Mouse (Mus musculus) embryonic facial prominence, embryonic 12.5 days (tissue): Measurements from ENCODE around the gene Themis2. TPM values are rescaled to one million over a fixed set of nuclear protein-coding genes. Genes with fewer than 3 reads are reported as not detected.

Experiments
- polyA plus RNA-seq: library from polyadenylated mRNA; unstranded; fragments of >200 nt; fragmentation: Nextera tagmentation; extraction: Ambion mirVana; gene quantifications from 2 replicates; pipeline ENCODE4 v1.2.1, GENCODE M21; 2016

Themis2 gene
- polyA plus RNA-seq, 1 experiment from 2014 or later = 0.72 TPM

Other genes with a start within 250 kb of the Themis2 start
- 0.59 and 0.64 TPM in 2 replicates for gene Ptafr, start 232.3 kb downstream of the Themis2 start, polyA plus RNA-seq
- gene Eya3, start 157.4 kb downstream of the Themis2 start, polyA plus RNA-seq = 35.8 and 36.0 TPM in 2 replicates
- 6.6 and 7.1 TPM in 2 replicates for gene Xkr8, start 63.8 kb downstream of the Themis2 start, polyA plus RNA-seq
- 3.9 and 4.2 TPM in 2 replicates for gene Smpdl3b, start 39.1 kb downstream of the Themis2 start, polyA plus RNA-seq
- gene Rpa2, start 28.1 kb downstream of the Themis2 start, polyA plus RNA-seq = 133 and 138 TPM in 2 replicates
- 58.6 and 63.2 TPM in 2 replicates for gene Ppp1r8, start 46.8 kb upstream of the Themis2 start, polyA plus RNA-seq
- 69.6 and 71.3 TPM in 2 replicates for gene Stx12, start 88.1 kb upstream of the Themis2 start, polyA plus RNA-seq
- 37.7 and 40.9 TPM in 2 replicates for gene Fam76a, start 126.2 kb upstream of the Themis2 start, polyA plus RNA-seq
- gene Fgr, start 177.7 kb upstream of the Themis2 start, polyA plus RNA-seq = 0.29 and 0.39 TPM in 2 replicates
- gene Ahdc1, start 214.9 kb upstream of the Themis2 start, polyA plus RNA-seq = 12.7 and 14.6 TPM in 2 replicates